In genomic region chr8:44042572-44043355, GRCm38 (mm10) we compare ENCODE assay signal across 15 mouse cellular contexts.
"Had no signal": no experiment of that assay in that cellular context is flagged by ENCODE, and none has a peak within 500 bp of the region (broad histone marks: within the 10 kb centered on the region; RNA-seq: fewer than 3 reads in every experiment).

No protein-coding gene starts in this region.

- H3K9ac ChIP-seq: liver, embryonic 15.5 days; neural tube, embryonic 15.5 days had no signal

- H3K27me3 ChIP-seq: liver, embryonic 15.5 days; neural tube, embryonic 15.5 days had no signal

- ATAC-seq: lung, postnatal 0 days had no signal

- DNase-seq: kidney, postnatal 25 days; lung, adult 2 months; lung, postnatal 36 days; midbrain, embryonic 14.5 days; right cerebral cortex, adult 18-20 months; right cerebral cortex, postnatal 25 days; thymus, adult 18-20 months; thymus, postnatal 14 days had no signal

- H3K4me1 ChIP-seq: limb, embryonic 10.5 days; liver, embryonic 15.5 days; neural tube, embryonic 15.5 days had no signal

- H3K9me3 ChIP-seq: limb, embryonic 10.5 days; liver, embryonic 15.5 days; neural tube, embryonic 15.5 days had no signal

- H3K36me3 ChIP-seq: limb, embryonic 10.5 days; liver, embryonic 15.5 days; neural tube, embryonic 15.5 days had no signal

- H3K27ac ChIP-seq: left cerebral cortex, adult 2 months; limb, embryonic 10.5 days; liver, embryonic 15.5 days; neural tube, embryonic 15.5 days had no signal

- H3K4me2 ChIP-seq: liver, embryonic 11.5 days; liver, embryonic 15.5 days; neural tube, embryonic 15.5 days had no signal

- H3K4me3 ChIP-seq: left cerebral cortex, adult 2 months; limb, embryonic 10.5 days; liver, embryonic 15.5 days; myocyte; neural tube, embryonic 15.5 days had no signal
